Mouse (Mus musculus) CD8-positive naive resting alpha-beta T cell, adult 2 months (primary cell): ENCODE measurements at regions not wholly inside any gene's neighbourhood (a gene's known extent, or its start where the extent isn't known, plus 50 kb on each side); places are given as distances from the start of the nearest gene placed in this dataset.
"Not testable (repeated sequence)": the region's sequence is repeated elsewhere in the genome, so short reads cannot be mapped to it uniquely, and the experiment has no call there.

Source experiments
- DNase-seq, 2 experiments: peaks; one replicate each; pipeline ENCODE4 v3.0.0; 2022; ENCODE audit warnings: low read depth in 2 of 2, low spot score in 2 of 2

GRCm38 (mm10) chr6:50821401-50822235 is 167.4 kb upstream of the Npvf start:
- DNase-seq: no peak

DNA sequence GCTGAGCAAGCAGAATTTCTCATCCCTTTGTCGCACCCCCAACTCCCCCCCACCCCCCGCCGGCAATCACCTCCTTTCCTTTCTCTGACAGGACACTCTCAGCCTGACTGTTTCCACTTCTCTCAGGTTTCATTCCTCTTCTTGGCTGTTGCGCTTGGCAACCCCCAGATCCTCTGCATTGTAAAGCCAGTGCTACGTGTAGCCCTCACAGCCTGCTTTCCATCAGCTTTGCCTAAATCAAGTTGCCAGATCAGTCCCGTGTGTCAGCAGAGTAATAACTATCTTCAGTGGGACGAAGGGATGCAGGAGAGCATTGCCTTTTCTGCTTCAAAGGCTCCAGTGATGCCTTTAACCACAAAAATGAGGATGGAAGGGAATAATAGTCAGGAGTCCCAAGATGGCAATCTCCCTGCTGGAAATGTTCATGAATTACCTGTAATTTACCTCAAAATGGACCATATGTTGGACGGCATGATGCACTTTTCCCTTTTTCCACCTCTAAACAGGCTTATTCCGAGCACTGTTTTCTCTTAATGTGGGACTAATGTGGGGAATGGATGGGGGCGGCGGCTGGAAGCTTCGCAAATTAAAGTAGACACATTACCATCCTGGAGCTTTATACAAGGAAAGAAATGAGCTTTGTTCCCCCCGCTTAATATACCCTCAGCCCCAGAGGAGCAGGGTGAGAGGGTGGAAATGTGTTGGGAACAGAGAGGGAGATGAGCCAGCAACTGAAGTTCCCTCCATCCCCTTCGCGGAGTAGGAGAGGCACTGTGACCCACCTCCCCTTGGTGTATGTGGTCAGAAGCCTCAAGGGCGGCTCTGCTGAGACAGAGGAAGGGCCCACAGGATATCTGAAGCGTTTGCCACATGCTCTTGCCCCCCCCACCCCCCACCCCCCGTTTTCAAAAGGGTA is 168.3 kb upstream of the Npvf start:
- no peak for DNase-seq

DNA sequence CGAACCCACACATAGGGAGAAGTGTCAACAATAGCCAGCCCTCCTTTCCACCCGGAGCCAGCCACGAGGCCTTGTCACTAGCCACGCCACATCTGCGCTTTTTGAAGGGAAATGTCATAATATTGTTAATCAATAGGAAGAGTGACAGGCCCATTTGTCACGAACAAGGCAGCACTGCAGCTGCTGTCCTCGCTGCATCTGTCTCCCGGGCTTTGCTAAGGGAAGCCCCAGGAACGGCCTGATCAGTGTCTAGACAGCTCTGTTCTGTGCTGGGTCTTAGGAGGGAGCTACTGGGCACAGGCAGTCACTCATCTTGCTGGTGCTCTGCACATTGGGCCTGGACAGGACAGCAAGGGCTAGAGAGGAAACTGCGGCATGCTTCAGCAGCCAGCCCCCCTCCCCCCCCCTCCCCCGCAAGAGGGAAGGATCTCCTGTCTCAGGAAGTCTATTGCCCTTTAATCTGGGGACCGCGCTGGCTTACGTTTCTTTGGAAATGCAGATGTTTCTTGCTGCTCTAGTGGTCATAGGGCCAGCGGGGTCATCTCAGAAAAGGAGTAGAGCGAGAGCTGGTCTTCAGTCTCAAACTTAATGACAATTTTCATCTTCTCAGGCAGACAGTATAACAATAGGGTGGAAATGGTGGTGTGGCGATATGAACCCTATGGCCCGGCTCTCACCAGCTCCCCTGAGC is 169.1 kb upstream of the Npvf start:
- DNase-seq: no peak

DNA sequence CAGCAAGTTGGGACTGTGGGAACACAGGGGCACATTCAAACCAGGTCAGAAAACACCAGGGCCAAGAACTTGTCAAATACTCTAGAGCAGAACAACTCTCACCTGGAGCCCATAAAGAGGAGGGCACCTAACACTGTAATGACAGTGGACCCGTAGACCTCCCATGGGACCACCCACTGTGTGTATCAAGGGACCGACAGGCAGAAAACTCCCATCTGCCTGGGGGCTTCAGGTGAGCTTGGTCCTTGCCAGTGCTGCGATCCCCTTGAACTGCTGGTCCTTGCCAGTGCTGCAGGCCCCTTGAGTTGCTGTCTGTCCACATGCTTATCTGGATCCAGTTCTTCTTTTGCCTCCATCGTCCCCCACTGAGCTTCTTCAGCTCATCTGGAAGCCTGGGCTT is 170.2 kb upstream of the Npvf start:
- no peak for DNase-seq

GRCm38 (mm10) chr6:50831725-50832124 is 177.5 kb upstream of the Npvf start:
- DNase-seq: no peak

DNA sequence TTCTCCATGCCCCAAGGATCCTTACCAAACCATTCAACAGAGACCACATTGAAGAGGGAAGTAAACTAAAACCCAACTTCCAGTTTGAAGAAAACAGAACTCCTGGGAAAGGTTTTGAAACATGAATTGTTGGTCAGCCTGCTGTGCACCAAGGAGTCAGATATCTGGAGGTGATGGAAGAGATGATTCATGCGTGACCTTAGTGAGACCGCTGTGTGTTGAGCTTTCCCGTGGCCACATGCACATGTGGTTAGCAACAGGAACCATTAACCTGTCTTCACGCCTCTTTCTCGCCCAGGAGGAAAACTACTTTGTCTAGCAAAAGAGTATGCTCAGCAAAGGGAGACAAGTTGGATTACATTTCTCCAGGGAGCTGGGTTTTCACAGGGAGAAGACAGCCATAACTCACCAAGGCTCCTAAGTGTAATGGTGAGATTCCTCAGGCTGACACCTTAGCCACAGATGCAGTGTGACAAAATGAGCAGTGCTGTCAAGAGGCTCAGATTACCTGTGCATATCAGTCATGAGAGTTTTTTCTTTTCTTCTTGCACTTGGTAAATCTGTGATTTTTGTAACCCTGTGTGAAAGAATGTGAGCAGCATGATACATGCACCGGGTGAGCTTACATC is 181.9 kb upstream of the Npvf start:
- no peak for DNase-seq

GRCm38 (mm10) chr6:50840826-50841225 is 186.6 kb upstream of the Npvf start:
- no peak for DNase-seq

GRCm38 (mm10) chr6:50845246-50845645 is 191.0 kb upstream of the Npvf start:
- DNase-seq: not testable (repeated sequence)

DNA sequence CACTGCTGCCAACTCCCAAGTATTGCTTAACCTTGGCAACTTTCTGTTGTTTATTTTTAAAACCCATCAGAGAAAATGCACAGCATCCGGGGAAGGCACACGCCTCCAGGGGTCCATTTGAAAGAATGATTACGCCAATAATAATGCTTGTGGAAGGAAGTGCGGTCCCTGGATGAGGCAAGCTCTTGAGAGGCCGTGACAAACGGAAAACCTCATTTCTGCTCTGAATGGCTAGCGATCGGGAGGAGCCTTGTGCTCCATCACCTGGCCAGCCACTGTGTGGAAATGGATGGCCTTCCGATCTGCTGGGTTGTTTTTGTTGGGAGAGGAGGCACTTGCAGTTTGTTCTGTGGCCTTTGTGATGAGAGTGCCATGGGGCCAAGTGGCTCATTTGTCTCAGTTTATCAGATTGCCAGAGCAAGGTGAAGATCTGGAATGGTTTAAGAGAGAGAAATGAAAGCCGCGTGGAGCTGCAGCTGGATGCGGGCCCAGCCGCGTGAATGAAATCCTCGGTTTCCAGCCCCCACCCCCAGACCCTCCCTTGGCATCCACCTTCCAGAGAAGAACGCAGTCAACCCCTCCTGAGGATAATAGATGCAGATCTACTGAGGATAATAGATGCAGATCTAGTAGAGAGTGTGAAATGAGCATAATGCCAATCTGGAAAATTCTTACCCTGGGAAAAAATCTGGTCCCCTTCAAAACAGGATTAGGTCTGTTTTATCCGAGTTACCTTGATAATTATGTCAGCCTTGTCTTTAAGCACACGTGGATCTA is 192.7 kb upstream of the Npvf start:
- DNase-seq: no peak

DNA sequence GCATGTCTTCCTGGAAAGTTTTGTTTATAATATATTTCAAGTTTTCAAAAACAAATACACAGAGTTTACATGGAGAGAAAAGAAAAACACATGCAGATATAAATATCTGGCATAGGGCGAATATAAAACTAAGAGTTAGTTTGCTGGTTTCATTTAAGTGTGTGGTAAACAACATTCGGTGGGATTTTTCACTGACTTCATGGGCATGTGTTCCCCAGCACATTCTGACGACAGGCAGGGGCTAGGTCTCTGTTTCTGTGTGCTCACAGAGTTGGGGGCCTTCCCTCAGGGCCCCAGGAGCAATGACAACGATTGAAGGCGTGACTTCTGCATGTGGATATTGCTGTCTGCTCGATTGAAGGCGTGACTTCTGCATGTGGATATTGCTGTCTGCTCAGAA is 193.3 kb upstream of the Npvf start:
- DNase-seq: no peak

- no peak for DNase-seq
Measured at GRCm38 (mm10) chr6:50859162-50859561, 204.9 kb upstream of the Npvf start.

DNA sequence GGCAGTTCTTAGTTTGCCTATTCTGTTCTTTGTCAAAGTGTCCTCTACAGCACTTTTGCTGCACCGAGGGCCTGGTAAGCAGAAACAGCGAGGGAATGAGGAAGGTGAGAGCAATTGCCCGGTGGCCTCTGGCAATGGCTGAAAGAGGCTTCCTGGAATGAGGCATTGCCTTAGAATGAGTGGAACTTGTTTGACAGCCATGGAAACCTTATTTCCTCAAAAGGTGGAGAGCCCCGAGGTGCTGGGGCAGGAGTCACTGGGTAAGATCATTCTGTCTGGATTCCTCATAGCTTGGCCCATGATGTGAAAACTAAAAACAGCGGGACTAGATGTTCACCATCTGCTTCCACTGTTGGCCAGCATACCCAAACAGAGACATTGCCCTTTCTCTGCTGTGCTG is 223.8 kb upstream of the Npvf start:
- no peak for DNase-seq

DNA sequence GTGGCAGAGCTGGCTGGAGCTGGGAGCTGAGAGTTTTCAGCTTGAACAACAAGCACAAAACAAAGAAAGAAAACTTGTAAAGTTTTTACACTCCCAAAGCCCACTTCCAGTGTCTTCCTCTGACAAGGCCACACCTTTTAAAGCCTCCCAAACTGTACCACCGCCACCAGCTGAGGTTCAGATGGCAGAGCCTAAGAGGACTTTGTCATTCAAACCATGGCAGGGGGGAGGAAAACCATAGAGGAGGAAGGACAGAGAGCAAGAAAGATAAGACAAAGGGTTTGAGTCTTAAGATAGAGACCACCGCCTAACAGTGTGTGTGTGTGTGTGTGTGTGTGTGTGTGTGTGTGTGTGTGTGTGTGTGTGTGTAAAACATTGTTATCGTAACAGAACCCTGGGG is 228.1 kb upstream of the Npvf start:
- no peak for DNase-seq

DNA sequence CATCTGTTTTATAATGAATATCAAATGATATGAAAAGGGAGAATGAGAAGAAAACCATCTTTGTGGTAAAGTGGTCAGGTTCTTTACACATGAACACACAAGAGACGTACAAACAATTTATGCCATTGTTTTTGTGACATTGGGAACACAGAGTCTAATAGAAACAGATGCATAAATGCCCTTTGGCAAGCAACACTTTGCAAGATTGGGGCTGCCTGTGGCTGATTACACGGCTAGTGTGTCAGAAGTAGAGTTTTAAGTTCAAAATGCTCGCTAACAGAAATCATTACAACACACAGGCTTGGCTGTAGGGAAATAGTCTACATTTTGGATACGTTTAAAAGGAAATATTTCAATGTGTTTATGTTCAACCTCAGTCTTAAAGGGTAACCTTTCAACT is 228.5 kb upstream of the Npvf start:
- no peak for DNase-seq

- no peak for DNase-seq
Measured at GRCm38 (mm10) chr6:50885031-50885430, 230.8 kb upstream of the Npvf start.

DNA sequence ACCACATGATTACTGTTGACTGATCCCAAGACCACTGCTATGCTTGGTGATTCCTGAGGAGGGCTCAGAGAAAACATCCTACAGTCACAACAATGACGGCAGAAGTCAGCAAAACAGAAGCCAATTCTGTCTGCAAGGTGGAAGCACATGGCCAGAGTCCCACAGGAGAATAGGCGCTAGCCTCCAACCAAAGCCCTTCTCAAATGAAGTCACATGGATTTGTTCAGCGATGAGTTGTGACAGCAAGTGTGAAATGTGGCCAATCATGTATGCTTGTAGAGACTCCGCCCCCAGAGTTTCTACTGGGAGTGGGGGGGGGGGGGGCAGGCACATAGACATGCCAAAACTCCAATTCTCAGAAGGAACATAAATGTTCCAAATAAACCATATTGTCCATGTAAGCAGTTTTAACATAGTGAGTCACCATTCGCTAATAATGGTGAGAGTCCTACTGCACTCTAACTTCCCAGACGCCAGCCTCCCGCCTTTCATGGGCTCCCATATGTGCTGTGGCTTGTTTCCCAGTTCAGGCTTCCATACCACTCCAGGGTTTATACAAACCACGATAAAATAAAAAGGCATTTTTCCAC is 231.6 kb upstream of the Npvf start:
- DNase-seq: no peak

DNA sequence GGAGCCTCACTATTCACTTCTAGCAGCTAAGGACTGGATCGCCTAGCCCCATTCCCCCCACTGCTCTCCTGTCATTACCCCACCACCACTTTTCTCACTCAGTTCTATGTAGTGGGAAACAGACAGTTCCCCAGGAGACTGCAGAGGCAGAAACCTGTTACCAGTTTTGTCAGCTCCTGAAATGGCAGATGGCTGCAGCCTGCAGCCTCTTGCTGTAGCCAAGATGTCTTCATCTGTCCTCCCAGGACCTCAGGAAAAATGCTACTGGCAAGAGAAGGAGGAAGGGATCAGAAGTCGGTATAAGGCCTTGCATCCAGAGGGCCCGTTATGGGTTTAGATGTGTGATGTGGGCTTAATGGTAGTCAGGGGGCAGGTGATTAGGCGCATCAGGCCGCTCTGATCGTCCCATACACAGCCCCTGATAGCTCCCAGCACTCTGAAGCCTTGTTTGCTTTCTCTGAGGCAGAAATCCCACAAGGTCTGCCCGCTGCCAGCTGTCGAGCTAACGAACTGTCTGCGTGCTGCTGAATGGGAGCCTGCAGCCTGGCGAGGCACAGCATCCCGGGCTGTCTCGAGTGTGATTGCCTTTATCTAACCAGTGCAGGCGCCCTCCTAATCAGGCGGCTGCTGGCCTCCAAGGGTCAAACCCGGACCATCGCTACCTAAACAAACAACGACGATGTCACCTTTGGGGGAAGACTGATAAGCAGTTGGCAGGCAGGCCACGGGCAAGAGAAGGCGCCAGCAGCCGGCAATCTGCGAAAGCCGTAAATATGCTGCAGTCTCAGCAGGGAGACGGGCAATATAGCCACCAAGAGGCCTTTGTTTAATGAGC is 236.3 kb upstream of the Npvf start:
- no peak for DNase-seq

DNA sequence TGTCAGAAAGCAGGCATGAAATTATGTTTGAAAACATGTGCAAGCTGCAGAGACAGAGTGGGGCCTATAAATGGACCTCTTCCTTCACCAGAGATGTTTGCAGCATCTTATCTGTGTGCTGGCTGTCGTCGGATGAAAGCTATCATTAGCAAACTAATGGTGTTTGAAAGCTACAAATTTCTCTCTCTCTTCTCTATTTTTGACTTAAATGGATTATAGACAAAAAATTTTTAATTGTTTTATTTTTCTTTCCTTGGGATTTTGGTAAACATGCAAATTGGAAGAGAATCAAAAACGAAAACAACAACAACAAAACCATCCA is 236.9 kb upstream of the Npvf start:
- no peak for DNase-seq

GRCm38 (mm10) chr6:50898792-50899191 is 244.6 kb upstream of the Npvf start:
- DNase-seq: no peak
